Mouse (Mus musculus) CH12F3 (cell line): ENCODE measurements around the gene Miox.

Source experiments
- in situ Hi-C: fragments of 300-500 bp; cut with MboI; formaldehyde crosslinking; loops from 2 replicates; pipeline ENCODE4 v1.14.3; 2020; ENCODE audit warnings: low sequenced_read_pairs

The Miox gene

GRCm38 (mm10) chr15:89356372-89356771 lies 22.2 kb downstream of the Miox start:
- in situ Hi-C loops, result no loop called here

DNA sequence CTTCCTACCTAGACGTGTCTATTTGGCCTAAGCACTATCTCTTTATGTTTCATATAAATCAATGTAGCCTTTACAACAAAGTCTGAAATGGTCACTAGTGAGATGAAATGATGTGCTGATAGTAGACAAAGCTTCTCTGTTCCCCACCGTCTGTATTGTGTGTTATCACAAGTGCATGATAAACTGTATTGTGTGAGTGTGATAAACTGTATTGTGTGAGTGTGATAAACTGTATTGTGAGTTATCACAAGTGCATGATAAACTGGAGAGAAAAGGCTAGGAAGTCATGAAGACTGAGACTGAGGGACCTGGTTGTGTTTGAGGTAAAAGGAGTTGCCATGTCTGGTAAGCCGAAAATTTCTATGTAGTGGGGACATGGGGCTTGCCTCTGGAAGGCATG lies 24.6 kb downstream of the Miox start:
- in situ Hi-C loops, result no loop called here

GRCm38 (mm10) chr15:89363051-89363450 lies 28.9 kb downstream of the Miox start:
- in situ Hi-C loops, result no loop called here

DNA sequence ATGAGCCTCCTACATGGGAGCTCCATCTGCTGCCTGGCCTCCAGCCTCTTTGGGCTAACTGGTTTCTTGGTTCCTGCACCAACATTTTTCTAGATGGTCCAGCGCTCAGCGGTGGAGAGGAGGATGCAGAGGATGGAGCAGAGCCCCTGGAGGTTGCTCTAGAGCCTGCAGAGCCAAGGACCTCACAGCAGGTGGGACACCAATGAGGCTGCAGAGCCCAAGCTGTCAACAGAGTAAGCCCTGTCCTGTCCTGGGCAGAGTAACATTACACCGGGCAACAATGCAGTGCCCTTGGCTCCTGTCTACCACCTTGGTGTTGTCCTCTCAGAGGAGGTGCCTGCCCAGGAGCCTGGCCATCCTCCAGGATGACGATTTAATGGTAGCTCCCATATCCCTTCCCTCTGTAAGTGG lies 30.9 kb downstream of the Miox start:
- in situ Hi-C loops, result no loop called here

DNA sequence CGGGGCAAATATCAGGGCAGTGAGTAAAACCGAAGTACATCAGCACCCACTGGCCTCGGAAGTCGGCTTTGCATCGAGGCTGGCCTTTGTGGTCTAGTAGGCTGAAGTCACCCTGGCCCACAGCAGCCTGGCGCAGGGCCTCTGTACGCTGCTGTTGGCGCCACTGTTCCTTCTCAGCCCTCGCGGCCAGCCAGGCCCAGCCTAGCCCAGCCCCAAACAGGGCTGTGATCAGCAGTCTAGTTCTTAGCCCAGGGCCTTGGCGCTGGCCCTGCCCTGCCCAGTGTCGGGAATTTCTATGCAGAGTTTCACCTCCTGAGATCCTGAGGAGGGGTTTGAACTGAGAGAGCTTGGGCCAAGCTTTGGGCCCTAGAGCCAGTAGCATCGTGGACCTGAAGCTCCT lies 37.9 kb downstream of the Miox start:
- in situ Hi-C loops, result no loop called here

DNA sequence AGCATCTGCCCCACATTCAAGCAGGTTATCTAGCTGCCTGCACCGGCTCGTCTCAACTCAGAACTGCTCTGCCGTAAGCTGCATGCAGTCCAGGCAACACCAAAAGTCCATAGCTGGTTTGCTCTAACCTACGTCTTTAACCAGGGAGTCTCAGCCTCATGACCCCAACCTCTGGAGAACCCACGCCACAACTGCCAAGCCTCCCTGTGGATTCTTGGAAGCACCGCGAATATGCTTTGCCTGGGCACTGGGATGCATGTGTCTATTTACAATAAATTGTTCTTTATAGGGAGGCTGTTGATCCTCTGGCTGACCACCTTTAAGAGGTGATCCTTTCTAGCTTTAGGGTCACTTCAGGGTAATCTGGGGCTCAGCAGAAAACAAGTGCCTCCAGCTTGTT lies 38.3 kb downstream of the Miox start:
- in situ Hi-C loops, result no loop called here

DNA sequence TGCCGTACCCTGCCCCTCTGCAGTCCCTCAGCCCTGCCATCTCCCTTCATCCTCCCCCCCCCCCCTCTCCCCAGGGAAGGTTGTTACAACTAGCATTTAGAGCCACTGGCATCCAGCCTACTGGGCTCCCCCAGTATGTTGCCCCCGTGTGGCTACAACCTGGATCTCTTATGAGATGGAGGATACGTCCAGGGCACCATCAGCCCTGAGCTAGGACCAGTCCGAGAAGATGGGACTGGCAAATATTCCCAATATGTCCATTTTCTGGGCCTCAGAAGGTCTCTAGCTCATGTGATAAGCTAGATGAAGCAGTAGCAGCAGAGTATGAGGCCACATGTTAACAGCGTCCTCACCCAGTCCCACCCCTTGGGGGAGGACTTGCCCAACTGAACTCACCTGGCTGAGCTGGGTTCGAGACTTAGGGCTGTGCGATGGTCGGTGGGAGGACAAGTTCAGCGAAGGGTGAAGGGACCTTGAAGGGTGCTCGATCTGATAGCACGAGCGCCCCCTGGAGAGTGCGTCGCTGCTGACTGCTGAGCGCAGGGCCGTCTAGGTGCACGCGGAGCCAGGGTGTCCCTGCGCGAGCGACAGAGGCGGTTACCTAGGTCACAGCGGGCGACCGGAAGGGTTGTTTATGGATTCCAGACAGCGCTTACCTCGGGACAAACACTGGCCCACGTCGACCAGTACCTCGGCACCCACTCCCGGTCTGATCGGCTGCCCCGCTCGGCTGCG lies 39.0 kb downstream of the Miox start:
- in situ Hi-C loops, result no loop called here

DNA sequence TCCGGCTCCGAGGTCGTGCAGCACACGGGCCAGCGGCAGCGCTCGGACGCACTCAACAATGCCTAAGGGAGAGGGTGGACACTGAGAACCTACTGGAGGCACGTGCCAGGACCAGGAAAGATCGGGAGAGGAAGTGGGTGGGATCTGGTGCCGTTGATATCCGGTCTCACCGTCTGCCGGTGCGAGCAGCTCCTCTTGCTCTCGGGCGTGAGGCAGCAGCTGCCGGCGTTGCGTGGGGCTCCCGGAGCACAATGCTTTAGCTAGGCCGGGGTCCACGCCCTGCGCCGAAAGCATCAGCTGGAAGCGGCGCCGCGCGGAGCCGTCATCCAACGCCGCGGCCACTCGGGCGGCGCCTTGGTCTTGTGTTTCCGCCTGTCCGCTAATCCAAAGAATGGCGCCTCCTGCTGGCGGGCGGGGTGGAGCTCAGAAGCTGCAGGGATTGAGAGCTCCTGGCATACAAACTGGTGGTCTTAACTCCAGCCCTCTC lies 39.6 kb downstream of the Miox start, which contains the start of gene Sco2:
Sco2 (minus strand) TSS at position 85 of the 487 bp plus-strand sequence.
- in situ Hi-C loops, result no loop called here

DNA sequence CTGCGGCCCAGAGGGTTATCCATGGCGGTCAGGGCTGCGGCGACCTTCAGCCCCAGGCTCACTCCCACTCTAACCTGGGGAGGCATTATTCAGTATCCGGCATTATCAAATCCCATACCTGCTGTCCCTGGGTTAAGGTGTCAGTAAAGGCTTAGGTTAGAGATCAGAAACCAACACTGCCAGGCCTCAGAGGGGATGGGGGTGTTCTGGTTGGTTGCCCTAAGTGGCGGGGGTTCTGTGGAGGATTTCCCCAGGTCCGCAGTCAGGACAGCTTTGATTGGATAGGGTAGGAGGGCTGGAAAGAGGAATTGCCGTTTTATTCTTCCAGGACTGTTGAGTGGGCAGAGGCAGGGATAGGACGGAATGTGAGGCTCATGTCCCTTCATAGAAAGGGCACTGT lies 40.1 kb downstream of the Miox start:
- in situ Hi-C loops, result no loop called here

DNA sequence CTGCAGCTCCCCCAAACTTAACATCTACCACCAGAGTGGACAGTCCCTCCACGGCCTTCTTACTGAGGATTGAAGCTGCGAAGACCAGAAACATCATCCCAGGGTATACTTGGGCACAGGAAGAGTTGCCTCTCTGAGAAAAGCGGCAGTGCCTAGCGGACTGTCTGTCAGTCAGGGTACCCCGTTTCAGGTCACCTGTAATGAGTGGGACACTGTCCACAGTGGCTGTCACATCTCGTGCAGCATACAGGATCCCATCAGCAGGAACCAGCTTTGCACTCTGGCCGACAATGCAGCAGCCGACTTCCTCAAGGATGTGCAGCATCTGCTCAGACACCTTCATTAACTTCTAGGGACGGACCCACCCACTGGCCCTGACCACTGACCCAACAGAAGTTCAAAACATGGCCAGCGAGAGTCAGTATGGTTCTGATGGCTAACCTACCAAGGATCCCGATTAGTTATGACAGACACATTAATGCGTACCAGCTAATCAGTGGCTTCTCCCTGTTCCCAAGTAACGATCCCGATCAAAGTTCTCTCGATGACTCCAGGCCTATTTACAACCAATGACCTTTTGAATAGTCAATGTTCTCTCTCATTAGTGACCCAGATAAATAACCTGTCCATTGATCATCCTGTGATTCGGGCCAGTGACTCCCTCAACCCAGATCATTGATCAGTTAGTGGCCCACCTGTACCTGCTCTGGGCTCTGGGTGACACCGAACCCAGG lies 40.8 kb downstream of the Miox start:
- in situ Hi-C loops, result no loop called here

DNA sequence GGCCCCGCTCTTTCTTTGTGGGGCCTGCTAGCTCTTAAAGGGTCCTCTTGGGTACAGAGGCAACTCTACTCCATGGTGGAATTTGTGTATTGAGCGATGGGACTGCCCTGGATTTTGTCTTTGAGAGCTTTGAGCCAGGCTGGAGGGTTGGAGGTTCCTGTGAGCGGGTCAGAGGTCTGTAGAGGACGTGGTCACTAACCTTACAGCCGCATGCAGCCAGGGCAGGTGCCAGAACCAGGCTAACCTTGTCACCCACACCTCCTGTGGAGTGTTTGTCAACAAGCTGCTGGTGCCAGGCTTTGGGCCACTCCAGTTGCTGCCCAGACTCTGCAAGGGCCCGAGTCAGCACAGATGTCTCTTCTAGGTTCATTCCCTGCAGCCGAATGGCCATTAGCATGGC lies 41.8 kb downstream of the Miox start:
- in situ Hi-C loops, result no loop called here

- in situ Hi-C loops, result no loop called here
Observed at GRCm38 (mm10) chr15:89376957-89377356, 42.8 kb downstream of the Miox start, which contains the start of gene Tymp. Gene Tymp, minus strand, starts transcription at chr15:89377039.

- in situ Hi-C loops, result no loop called here
Observed at GRCm38 (mm10) chr15:89377362-89377761, 43.2 kb downstream of the Miox start.

GRCm38 (mm10) chr15:89377938-89378828 lies 44.0 kb downstream of the Miox start:
- in situ Hi-C loops, result no loop called here

- in situ Hi-C loops, result no loop called here
Observed at GRCm38 (mm10) chr15:89378831-89379401, 44.7 kb downstream of the Miox start, which contains the start of gene Odf3b. Gene Odf3b, minus strand, starts transcription at chr15:89379282.

- in situ Hi-C loops, result no loop called here
Observed at GRCm38 (mm10) chr15:89379429-89379828, 45.2 kb downstream of the Miox start.

DNA sequence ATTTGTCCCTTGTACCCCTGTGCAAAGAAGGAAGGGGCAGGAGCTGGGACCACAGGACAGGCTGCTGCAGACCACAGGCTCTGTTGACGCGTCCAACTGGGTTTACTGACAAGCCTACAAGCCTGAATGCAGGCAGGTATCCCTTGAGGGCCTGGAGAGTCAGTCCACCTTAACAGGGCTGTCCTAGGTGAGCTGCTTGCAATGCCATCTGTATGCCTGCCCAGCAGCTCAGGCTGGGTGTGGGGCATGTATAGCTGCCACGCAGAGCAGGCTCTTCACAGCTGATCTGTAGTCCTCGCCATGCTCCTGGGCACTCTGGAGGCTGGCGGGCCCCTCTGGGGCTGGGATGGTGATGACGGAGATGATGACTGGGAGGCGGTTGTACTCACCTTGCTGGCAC lies 50.4 kb downstream of the Miox start, which contains the start of gene Klhdc7b:
Klhdc7b (plus strand) TSS at position 301 of the 400 bp plus-strand sequence.
- in situ Hi-C loops, result no loop called here
